Mouse (Mus musculus): Measurements from ENCODE around the gene Ppp2r5b. TPM values are rescaled to one million over a fixed set of nuclear protein-coding genes. Genes with fewer than 3 reads are reported as not detected.

Gene Ppp2r5b
- polyA plus RNA-seq, 1 experiment: 133 TPM

- DNase-seq (ENCODE audit: low read depth): no peak
- TF ChIP-seq CTCF (IDR thresholded peaks at IDR 0.05; ENCODE audit: borderline replicate concordance, extremely low read depth, insufficient read depth, insufficient read length) (no peak), POLR2A (IDR thresholded peaks at IDR 0.05; ENCODE audit: borderline replicate concordance, extremely low read depth, insufficient read depth, insufficient read length, poor library complexity, severe bottlenecking) (no peak)
Measured at GRCm38 (mm10) chr19:6181629-6182028, 54.0 kb downstream of the Ppp2r5b start.

GRCm38 (mm10) chr19:6178775-6179174, 56.9 kb downstream of the Ppp2r5b start:
- no peak for TF ChIP-seq POLR2A (IDR thresholded peaks at IDR 0.05; ENCODE audit: borderline replicate concordance, extremely low read depth, insufficient read depth, insufficient read length, poor library complexity, severe bottlenecking)
- TF ChIP-seq CTCF (IDR thresholded peaks at IDR 0.05; ENCODE audit: borderline replicate concordance, extremely low read depth, insufficient read depth, insufficient read length): no peak
- no peak for DNase-seq (ENCODE audit: low read depth)

Other genes starting within 250 kb of the Ppp2r5b start
- not detected in 2 replicates for gene Slc22a20, start 249.7 kb downstream of the Ppp2r5b start, polyA plus RNA-seq (2012; rRNA removed)
- gene Capn1, start 220.0 kb downstream of the Ppp2r5b start, polyA plus RNA-seq (2012; rRNA removed): 5.2 and 7.6 TPM in 2 replicates
- 24.6 and 38.8 TPM in 2 replicates for gene Syvn1, start 189.3 kb downstream of the Ppp2r5b start, polyA plus RNA-seq (2012; rRNA removed)
- gene Mrpl49, start 178.1 kb downstream of the Ppp2r5b start, polyA plus RNA-seq (2012; rRNA removed): 46.3 and 50.4 TPM in 2 replicates
- 1,255 and 1,497 TPM in 2 replicates for gene Fau, start 178.0 kb downstream of the Ppp2r5b start, polyA plus RNA-seq (2012; rRNA removed)
- gene Znhit2, start 174.7 kb downstream of the Ppp2r5b start, polyA plus RNA-seq (2012; rRNA removed): 36.0 and 46.5 TPM in 2 replicates
- 76.1 and 100 TPM in 2 replicates for gene Tm7sf2, start 167.5 kb downstream of the Ppp2r5b start, polyA plus RNA-seq (2012; rRNA removed)
- gene Vps51, start 158.6 kb downstream of the Ppp2r5b start, polyA plus RNA-seq (2012; rRNA removed): 95.4 and 109 TPM in 2 replicates
- not detected in 2 replicates for gene Tmem262, start 155.8 kb downstream of the Ppp2r5b start, polyA plus RNA-seq (2012; rRNA removed)
- 2.5 and 3.1 TPM in 2 replicates for gene Gm28374, start 153.6 kb downstream of the Ppp2r5b start, polyA plus RNA-seq (2012; rRNA removed)
- gene Zfpl1, start 150.9 kb downstream of the Ppp2r5b start, polyA plus RNA-seq (2012; rRNA removed): 103 and 127 TPM in 2 replicates
- 9.7 and 16.3 TPM in 2 replicates for gene Cdca5, start 150.9 kb downstream of the Ppp2r5b start, polyA plus RNA-seq (2012; rRNA removed)
- 0.15 and 0.25 TPM in 2 replicates for gene AC131692.1, start 141.5 kb downstream of the Ppp2r5b start, polyA plus RNA-seq (2012; rRNA removed)
- gene Naaladl1, start 130.1 kb downstream of the Ppp2r5b start, polyA plus RNA-seq (2012; rRNA removed): 1.1 and 2.0 TPM in 2 replicates
- 47.3 and 66.2 TPM in 2 replicates for gene Sac3d1, start 117.2 kb downstream of the Ppp2r5b start, polyA plus RNA-seq (2012; rRNA removed)
- gene Snx15, start 107.6 kb downstream of the Ppp2r5b start, polyA plus RNA-seq (2012; rRNA removed): 52.3 and 52.4 TPM in 2 replicates
- gene Batf2, start 94.9 kb downstream of the Ppp2r5b start, polyA plus RNA-seq (2012; rRNA removed): 0.05 TPM in 2 replicates
- 109 and 144 TPM in 2 replicates for gene Arl2, start 94.3 kb downstream of the Ppp2r5b start, polyA plus RNA-seq (2012; rRNA removed)
- 0.05 TPM in 1 of 2 replicates, not detected in the other for gene Majin, start 51.5 kb downstream of the Ppp2r5b start, polyA plus RNA-seq (2012; rRNA removed)
- 0.22 TPM in 1 of 2 replicates, not detected in the other for gene Gpha2, start 9.5 kb downstream of the Ppp2r5b start, polyA plus RNA-seq (2012; rRNA removed)
- 21.8 and 28.9 TPM in 2 replicates for gene Atg2a, start 5.8 kb upstream of the Ppp2r5b start, polyA plus RNA-seq (2012; rRNA removed)
- 200 and 212 TPM in 2 replicates for gene Ehd1, start 40.9 kb upstream of the Ppp2r5b start, polyA plus RNA-seq (2012; rRNA removed)
- gene Cdc42bpg, start 70.6 kb upstream of the Ppp2r5b start, polyA plus RNA-seq (2012; rRNA removed): 4.4 and 6.5 TPM in 2 replicates
- 105 and 129 TPM in 2 replicates for gene Men1, start 99.1 kb upstream of the Ppp2r5b start, polyA plus RNA-seq (2012; rRNA removed)
- 110 and 154 TPM in 2 replicates for gene Map4k2, start 105.3 kb upstream of the Ppp2r5b start, polyA plus RNA-seq (2012; rRNA removed)
- gene Sf1, start 127.8 kb upstream of the Ppp2r5b start, polyA plus RNA-seq (2012; rRNA removed): 147 and 220 TPM in 2 replicates
- gene Pygm, start 148.5 kb upstream of the Ppp2r5b start, polyA plus RNA-seq (2012; rRNA removed): 2.1 and 2.9 TPM in 2 replicates
- 46.0 and 53.1 TPM in 2 replicates for gene Rasgrp2, start 163.5 kb upstream of the Ppp2r5b start, polyA plus RNA-seq (2012; rRNA removed)
- gene Nrxn2, start 182.9 kb upstream of the Ppp2r5b start, polyA plus RNA-seq (2012; rRNA removed): 159 and 311 TPM in 2 replicates

Measured in brain, embryonic 14.5 days (tissue).